Mouse (Mus musculus): ENCODE data around the gene Ptrh2.

- no peak for TF ChIP-seq CTCF (IDR thresholded peaks at IDR 0.05; ENCODE audit: borderline replicate concordance, insufficient read depth, low read depth, low read length)
- TF ChIP-seq POLR2A (IDR thresholded peaks at IDR 0.05; ENCODE audit: borderline replicate concordance, insufficient read depth, low read length): no peak
These were observed 11.0 kb upstream of the Ptrh2 start for GRCm38 (mm10) chr11:86672772-86673171.

All from cerebellum, adult 2 months (tissue).